Mouse (Mus musculus) C2C12 (cell line): Measurements from ENCODE around the gene Upp2. TPM values are rescaled to one million over a fixed set of nuclear protein-coding genes. Genes with fewer than 3 reads are reported as not detected.

Experiments
- H3K27me3 ChIP-seq: one replicate; pipeline ENCODE4 v1.6.1; 2011; ENCODE audit not compliant: control insufficient read depth, insufficient read depth, insufficient read length
- H3K36me3 ChIP-seq: one replicate; pipeline ENCODE4 v1.6.1; 2011; ENCODE audit not compliant: control insufficient read depth, insufficient read depth
- H3K4me3 ChIP-seq: one replicate; pipeline ENCODE4 v1.5.1; 2011; ENCODE audit warnings: mild to moderate bottlenecking, control low read depth; ENCODE audit not compliant: poor library complexity, insufficient read depth, severe bottlenecking
- H3K79me2 ChIP-seq: one replicate; pipeline ENCODE4 v1.6.1; 2011; ENCODE audit not compliant: control insufficient read depth, insufficient read depth
- H3K79me3 ChIP-seq: one replicate; pipeline ENCODE4 v1.6.1; 2011; ENCODE audit warnings: low read depth, control low read depth
- H3ac ChIP-seq: one replicate; pipeline ENCODE3; 2011; ENCODE audit warnings: low read depth; ENCODE audit not compliant: control insufficient read depth, insufficient read length
- CEBPB ChIP-seq: IDR thresholded peaks from one replicate; pipeline ENCODE4 v1.6.1; 2011; ENCODE audit warnings: low read depth, mild to moderate bottlenecking, control low read depth, moderate library complexity
- CTCF ChIP-seq: IDR thresholded peaks from one replicate; pipeline ENCODE4 v1.5.1; 2011; ENCODE audit not compliant: control insufficient read depth, insufficient read depth, insufficient read length
- FOSL1 ChIP-seq: IDR thresholded peaks from one replicate; pipeline ENCODE4 v1.8.0; 2011; ENCODE audit warnings: mild to moderate bottlenecking, low read length; ENCODE audit not compliant: poor library complexity, insufficient read depth, severe bottlenecking
- MAX ChIP-seq: IDR thresholded peaks from one replicate; pipeline ENCODE4 v1.6.1; 2011; ENCODE audit warnings: mild to moderate bottlenecking, control low read depth
- MYOD1 ChIP-seq: IDR thresholded peaks from one replicate; pipeline ENCODE4 v1.6.1; 2011; ENCODE audit warnings: low read depth; ENCODE audit not compliant: control insufficient read depth, insufficient read length
- MYOG ChIP-seq: IDR thresholded peaks from one replicate; pipeline ENCODE4 v1.6.1; 2011; ENCODE audit not compliant: control insufficient read depth, insufficient read length; ENCODE audit errors: extremely low read depth
- USF1 ChIP-seq: IDR thresholded peaks from one replicate; pipeline ENCODE4 v1.6.1; 2011; ENCODE audit warnings: low read depth, mild to moderate bottlenecking, control low read depth, moderate library complexity
- polyA plus RNA-seq: library from polyadenylated mRNA; unstranded; fragments of >200 nt; fragmentation: generic; extraction: Trizol; gene quantifications from one replicate; pipeline ENCODE4 v1.2.1, GENCODE M21; 2012; ENCODE audit warnings: missing spikeins

Upp2 gene
- polyA plus RNA-seq, 1 experiment: 7.3 TPM

DNA sequence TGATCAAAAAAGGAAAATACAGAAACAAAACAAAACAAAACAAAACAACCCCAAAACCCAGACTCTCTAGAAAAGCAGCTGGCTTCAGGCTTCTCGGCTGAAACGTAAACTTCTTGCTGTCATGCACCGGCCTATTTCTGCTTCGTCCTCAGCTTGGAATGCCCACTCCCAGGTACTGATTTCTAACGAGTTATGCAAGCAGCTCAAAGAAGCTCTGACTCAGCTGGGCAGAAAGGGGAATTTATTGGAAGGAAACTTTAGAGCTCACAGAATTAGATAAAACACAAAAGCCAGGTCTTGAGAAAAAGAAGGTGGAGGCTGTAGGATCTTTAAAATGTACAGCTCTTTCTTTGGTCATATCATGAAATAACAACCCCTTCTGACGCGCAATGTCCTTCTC lies 62.3 kb downstream of the Upp2 start:
- no peaks in the 10 kb centered on the region for H3K27me3 ChIP-seq
- H3K79me2 ChIP-seq: no peaks in the 10 kb centered on the region
- no peaks in the 10 kb centered on the region for H3K36me3 ChIP-seq
- no peak overlapping the region for H3K4me3 ChIP-seq
- H3ac ChIP-seq: no peak overlapping the region
- TF ChIP-seq FOSL1 (no peak), MYOG (no peak), CTCF (no peak), MAX (no peak), CEBPB (no peak), MYOD1 (no peak), USF1 (no peak)
- H3K79me3 ChIP-seq: no peaks in the 10 kb centered on the region

DNA sequence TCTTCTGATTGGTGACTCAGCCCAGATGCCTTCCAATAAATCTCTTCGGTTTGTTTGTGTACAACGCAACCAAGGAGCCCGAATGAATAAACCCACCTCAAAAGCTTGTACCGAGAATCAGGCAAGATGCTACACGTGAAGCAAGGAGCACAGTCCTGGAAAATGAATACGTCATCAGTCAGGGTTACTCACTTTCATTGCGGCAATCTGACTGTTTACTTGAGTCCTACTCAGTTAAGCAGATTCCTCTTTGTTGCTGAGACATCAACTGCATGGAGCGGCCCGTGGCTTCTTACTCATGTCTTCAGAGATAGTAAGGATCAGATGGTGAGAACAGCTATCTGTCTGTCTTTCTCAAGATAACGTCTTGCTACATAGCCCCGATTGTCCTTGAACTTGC lies 66.7 kb downstream of the Upp2 start:
- no peaks in the 10 kb centered on the region for H3K36me3 ChIP-seq
- no peaks in the 10 kb centered on the region for H3K79me3 ChIP-seq
- no peaks in the 10 kb centered on the region for H3K27me3 ChIP-seq
- no peak for TF ChIP-seq MAX
- TF ChIP-seq CEBPB: no peak
- no peak for TF ChIP-seq FOSL1
- no peak for TF ChIP-seq CTCF
- TF ChIP-seq USF1: no peak
- no peak for TF ChIP-seq MYOD1
- TF ChIP-seq MYOG: no peak
- H3K79me2 ChIP-seq: no peaks in the 10 kb centered on the region
- H3K4me3 ChIP-seq: no peak overlapping the region
- H3ac ChIP-seq: no peak overlapping the region

DNA sequence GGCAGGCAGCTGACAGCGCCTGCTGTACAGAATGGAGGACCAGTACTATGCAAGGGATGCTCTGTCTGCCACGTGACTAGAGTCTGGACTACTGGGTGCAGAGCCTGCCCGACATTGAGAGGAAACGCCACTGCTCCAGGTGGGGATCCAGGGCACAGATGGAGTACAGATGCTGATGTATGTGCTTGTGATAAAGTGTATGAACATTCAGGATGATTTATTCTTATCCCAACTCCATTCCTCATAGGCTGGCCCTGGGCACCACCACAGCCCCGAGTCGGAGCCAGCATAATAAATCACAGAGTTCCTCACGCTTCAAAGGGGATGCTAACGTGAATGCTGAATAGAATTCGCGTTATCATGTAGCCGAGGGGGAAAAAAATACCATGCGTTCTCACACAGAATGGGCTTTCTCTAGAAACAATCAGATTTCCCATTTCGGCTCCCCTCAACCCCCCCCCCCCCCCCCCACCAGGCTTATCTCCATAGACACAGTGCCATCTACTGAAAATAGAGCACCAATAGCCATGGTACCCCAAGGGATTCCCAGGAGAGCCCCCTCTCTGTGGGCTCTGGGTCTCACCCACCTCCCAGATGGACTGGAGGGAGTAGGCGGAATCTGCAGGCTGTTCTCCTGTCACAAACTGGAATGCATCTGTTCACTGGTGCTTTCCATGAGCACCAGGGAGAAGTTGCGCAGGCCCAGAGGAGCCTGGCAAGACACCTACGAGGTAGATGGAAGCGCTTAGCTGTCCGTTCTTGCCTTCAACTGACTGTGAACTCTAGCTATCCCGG lies 74.9 kb downstream of the Upp2 start:
- Histone ChIP-seq H3ac (no peak overlapping the region), H3K27me3 (no peaks in the 10 kb centered on the region), H3K4me3 (no peak overlapping the region), H3K79me3 (no peaks in the 10 kb centered on the region), H3K79me2 (no peaks in the 10 kb centered on the region), H3K36me3 (no peaks in the 10 kb centered on the region)
- TF ChIP-seq USF1 (no peak), MYOG (no peak), CTCF (no peak), CEBPB (no peak), FOSL1 (no peak), MYOD1 (no peak), MAX (no peak)

DNA sequence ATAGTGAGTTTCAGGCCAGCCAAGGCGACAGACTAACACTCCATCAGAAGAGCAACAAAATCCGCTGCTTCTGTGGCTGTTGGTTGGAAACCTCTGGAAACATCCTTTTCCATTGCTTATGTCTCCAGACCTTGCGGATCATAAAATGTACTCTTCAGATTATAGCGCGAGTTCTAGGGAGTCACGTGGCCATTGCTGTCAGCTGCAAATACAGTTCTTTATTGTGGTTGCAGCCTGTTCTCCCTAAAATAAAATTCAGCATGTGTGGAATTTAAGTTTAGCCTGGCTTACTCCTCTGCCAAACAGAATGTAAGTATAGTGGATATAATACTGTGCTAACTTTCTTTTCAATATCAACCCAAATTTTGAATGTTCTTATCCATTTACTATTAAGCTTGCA lies 78.6 kb downstream of the Upp2 start:
- Histone ChIP-seq H3K79me2 (no peaks in the 10 kb centered on the region), H3K36me3 (no peaks in the 10 kb centered on the region), H3K27me3 (no peaks in the 10 kb centered on the region), H3K79me3 (no peaks in the 10 kb centered on the region), H3ac (no peak overlapping the region), H3K4me3 (no peak overlapping the region)
- TF ChIP-seq CEBPB: no peak
- no peak for TF ChIP-seq FOSL1
- no peak for TF ChIP-seq MAX

DNA sequence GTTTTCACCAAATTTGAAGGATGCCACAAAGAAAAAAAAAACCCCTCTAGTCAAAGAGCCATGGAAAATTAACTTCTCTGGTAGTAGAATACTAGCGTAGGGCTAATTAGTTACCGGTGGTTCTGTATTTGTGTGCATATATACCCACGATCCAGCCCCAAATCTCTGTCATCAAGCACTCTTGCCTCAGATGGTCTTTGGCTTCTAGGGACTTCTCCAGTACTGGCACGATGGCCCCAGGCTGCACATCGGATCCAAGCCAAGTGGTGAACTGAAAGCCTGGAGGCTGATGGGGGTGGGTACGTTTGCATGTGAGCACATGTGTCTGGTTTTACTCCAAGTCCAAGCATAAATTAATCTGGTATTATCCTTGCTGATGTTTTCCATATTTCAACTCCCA lies 88.1 kb downstream of the Upp2 start:
- TF ChIP-seq MYOG (no peak), MYOD1 (no peak), FOSL1 (no peak), MAX (no peak), CEBPB (no peak), USF1 (no peak), CTCF (no peak)
- Histone ChIP-seq H3K4me3 (no peak overlapping the region), H3K36me3 (no peaks in the 10 kb centered on the region), H3ac (no peak overlapping the region), H3K27me3 (no peaks in the 10 kb centered on the region), H3K79me2 (no peaks in the 10 kb centered on the region), H3K79me3 (no peaks in the 10 kb centered on the region)

DNA sequence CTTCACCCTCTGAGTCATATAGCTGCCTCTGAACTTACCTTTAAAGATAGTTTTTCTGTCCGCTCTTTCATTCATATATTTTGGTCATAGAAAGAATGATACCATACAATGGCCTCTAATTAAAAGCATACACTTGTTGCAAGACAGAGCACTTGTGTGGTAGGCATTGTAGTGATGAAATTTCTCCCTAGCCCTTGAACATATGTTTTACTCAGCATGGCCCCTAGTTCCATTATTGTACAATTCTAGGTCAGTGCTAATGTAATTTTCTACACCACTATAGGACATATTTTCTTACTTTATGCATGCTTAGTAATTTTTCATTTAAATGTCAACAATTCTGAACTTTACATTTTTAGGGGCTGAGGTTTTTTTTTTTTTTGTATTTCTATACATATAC lies 89.9 kb downstream of the Upp2 start:
- H3K79me2 ChIP-seq: no peaks in the 10 kb centered on the region
- TF ChIP-seq CEBPB (no peak), CTCF (no peak), FOSL1 (no peak), USF1 (no peak), MYOD1 (no peak)
- H3K79me3 ChIP-seq: no peaks in the 10 kb centered on the region
- H3K4me3 ChIP-seq: no peak overlapping the region
- no peak overlapping the region for H3ac ChIP-seq
- H3K27me3 ChIP-seq: no peaks in the 10 kb centered on the region
- no peaks in the 10 kb centered on the region for H3K36me3 ChIP-seq
